Mouse (Mus musculus): ENCODE data around the gene Glis3. TPM values are rescaled to one million over a fixed set of nuclear protein-coding genes. Genes with fewer than 3 reads are reported as not detected.

The Glis3 gene
- polyA plus RNA-seq, 1 experiment from 2014 or later = 2.9 TPM

DNA sequence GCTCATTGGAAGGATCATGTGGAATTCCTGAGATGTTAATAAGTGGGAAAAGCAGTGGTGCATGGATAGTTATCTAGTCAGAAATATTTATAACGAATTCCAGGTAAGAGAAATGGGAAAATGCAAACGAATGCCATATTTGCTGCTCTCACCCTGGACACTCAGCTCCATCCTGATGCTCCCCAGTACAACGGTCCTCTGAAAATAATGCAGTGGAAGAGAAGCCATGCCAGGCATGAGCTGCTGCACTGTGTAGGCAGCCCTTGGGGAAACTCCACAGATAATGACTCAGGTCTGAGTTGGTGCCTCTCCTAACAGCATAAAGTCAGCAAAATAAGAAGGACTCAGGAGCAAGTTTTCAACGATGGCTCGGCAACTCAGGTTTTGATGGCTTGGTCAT, 433.7 kb downstream of the Glis3 start:
- no peak overlapping the region for H3K9ac ChIP-seq
- no peak overlapping the region for H3K4me2 ChIP-seq
- H3K27me3 ChIP-seq (replicated peaks) = no peaks in the 10 kb centered on the region
- no peak overlapping the region for H3K27ac ChIP-seq
- ATAC-seq (ENCODE audit: insufficient read depth, low FRiP score, low read depth) = no peak
- H3K36me3 ChIP-seq = no peaks in the 10 kb centered on the region
- H3K4me3 ChIP-seq (replicated peaks) = no peak overlapping the region
- WGBS = 82% methylated on average over 5 of the region's 5 CpGs
- H3K4me1 ChIP-seq = no peaks in the 10 kb centered on the region
- H3K9me3 ChIP-seq = no peaks in the 10 kb centered on the region

DNA sequence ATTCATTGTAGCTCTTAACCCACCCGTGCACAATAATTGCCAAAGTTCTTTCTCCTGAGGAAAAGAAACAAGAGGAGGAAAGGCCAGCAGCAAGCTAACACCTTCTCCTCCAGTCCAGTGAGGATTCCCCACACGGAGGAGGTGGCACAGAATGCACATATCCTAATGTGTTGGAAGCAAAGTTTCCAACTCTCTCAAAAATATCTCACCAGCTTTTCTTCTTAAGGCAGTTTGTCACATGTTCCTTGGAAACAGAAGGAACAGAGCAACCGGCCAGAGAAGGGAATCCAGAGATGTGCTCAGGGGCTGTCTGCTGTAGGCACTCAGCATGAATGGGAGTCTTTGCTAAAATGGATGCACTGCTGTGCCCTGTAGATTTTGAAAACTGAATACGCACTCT, 441.8 kb downstream of the Glis3 start:
- Histone ChIP-seq H3K4me3 (replicated peaks) (no peak overlapping the region), H3K36me3 (no peaks in the 10 kb centered on the region), H3K27me3 (replicated peaks) (no peaks in the 10 kb centered on the region), H3K9me3 (no peaks in the 10 kb centered on the region), H3K4me2 (no peak overlapping the region), H3K9ac (no peak overlapping the region), H3K4me1 (no peaks in the 10 kb centered on the region), H3K27ac (no peak overlapping the region)
- no peak for ATAC-seq (ENCODE audit: insufficient read depth, low FRiP score, low read depth)
- WGBS = 82% methylated on average over 4 of the region's 4 CpGs

GRCm38 (mm10) chr19:28237621-28238020, 442.3 kb downstream of the Glis3 start:
- Histone ChIP-seq H3K27ac (no peak overlapping the region), H3K4me3 (replicated peaks) (no peak overlapping the region)

GRCm38 (mm10) chr19:28235571-28235970, 444.3 kb downstream of the Glis3 start:
- H3K9me3 ChIP-seq = no peaks in the 10 kb centered on the region
- H3K9ac ChIP-seq = no peak overlapping the region
- H3K4me3 ChIP-seq (replicated peaks) = no peak overlapping the region
- H3K4me1 ChIP-seq = no peaks in the 10 kb centered on the region
- 69% methylated on average over 5 of the region's 5 CpGs for WGBS
- H3K4me2 ChIP-seq = no peak overlapping the region
- no peak overlapping the region for H3K27ac ChIP-seq
- ATAC-seq (ENCODE audit: insufficient read depth, low FRiP score, low read depth) = no peak
- no peaks in the 10 kb centered on the region for H3K27me3 ChIP-seq (replicated peaks)
- no peaks in the 10 kb centered on the region for H3K36me3 ChIP-seq

More at GRCm38 (mm10) chr19:28237621-28238020, 442.3 kb downstream of the Glis3 start:
- WGBS = 95% methylated on average over 2 of the region's 2 CpGs
- ATAC-seq (ENCODE audit: insufficient read depth, low FRiP score, low read depth) = no peak
- Histone ChIP-seq H3K36me3 (no peaks in the 10 kb centered on the region), H3K4me1 (no peaks in the 10 kb centered on the region), H3K27me3 (replicated peaks) (no peaks in the 10 kb centered on the region), H3K9me3 (no peaks in the 10 kb centered on the region), H3K4me2 (no peak overlapping the region), H3K9ac (no peak overlapping the region)

GRCm38 (mm10) chr19:28235096-28235495, 444.8 kb downstream of the Glis3 start:
- Histone ChIP-seq H3K27ac (no peak overlapping the region), H3K9ac (no peak overlapping the region), H3K27me3 (replicated peaks) (no peaks in the 10 kb centered on the region), H3K4me3 (replicated peaks) (no peak overlapping the region), H3K4me1 (no peaks in the 10 kb centered on the region), H3K36me3 (no peaks in the 10 kb centered on the region), H3K9me3 (no peaks in the 10 kb centered on the region), H3K4me2 (no peak overlapping the region)
- ATAC-seq (ENCODE audit: insufficient read depth, low FRiP score, low read depth) = no peak
- 85% methylated on average over 9 of the region's 9 CpGs for WGBS

GRCm38 (mm10) chr19:28234676-28235075, 445.2 kb downstream of the Glis3 start:
- WGBS = 87% methylated on average over 2 of the region's 2 CpGs
- Histone ChIP-seq H3K4me2 (no peak overlapping the region), H3K27ac (no peak overlapping the region), H3K27me3 (replicated peaks) (no peaks in the 10 kb centered on the region), H3K36me3 (no peaks in the 10 kb centered on the region), H3K4me1 (no peaks in the 10 kb centered on the region), H3K4me3 (replicated peaks) (no peak overlapping the region), H3K9me3 (no peaks in the 10 kb centered on the region), H3K9ac (no peak overlapping the region)
- no peak for ATAC-seq (ENCODE audit: insufficient read depth, low FRiP score, low read depth)

- Histone ChIP-seq H3K27ac (no peak overlapping the region), H3K9me3 (no peaks in the 10 kb centered on the region), H3K4me2 (no peak overlapping the region), H3K36me3 (no peaks in the 10 kb centered on the region), H3K4me1 (no peaks in the 10 kb centered on the region), H3K4me3 (replicated peaks) (no peak overlapping the region), H3K9ac (no peak overlapping the region), H3K27me3 (replicated peaks) (no peaks in the 10 kb centered on the region)
- ATAC-seq (ENCODE audit: insufficient read depth, low FRiP score, low read depth) = no peak
- 68% methylated on average over 3 of the region's 3 CpGs for WGBS
Measured at GRCm38 (mm10) chr19:28231511-28231910, 448.4 kb downstream of the Glis3 start.

GRCm38 (mm10) chr19:28227526-28227925, 452.4 kb downstream of the Glis3 start:
- no peaks in the 10 kb centered on the region for H3K9me3 ChIP-seq
- H3K4me1 ChIP-seq = no peaks in the 10 kb centered on the region
- H3K4me2 ChIP-seq = no peak overlapping the region
- WGBS = 78% methylated on average over 10 of the region's 10 CpGs
- no peak overlapping the region for H3K27ac ChIP-seq
- H3K27me3 ChIP-seq (replicated peaks) = no peaks in the 10 kb centered on the region
- H3K9ac ChIP-seq = no peak overlapping the region
- H3K4me3 ChIP-seq (replicated peaks) = no peak overlapping the region
- ATAC-seq (ENCODE audit: insufficient read depth, low FRiP score, low read depth) = no peak
- no peaks in the 10 kb centered on the region for H3K36me3 ChIP-seq

GRCm38 (mm10) chr19:28225651-28226050, 454.2 kb downstream of the Glis3 start:
- Histone ChIP-seq H3K27me3 (replicated peaks) (no peaks in the 10 kb centered on the region), H3K9ac (no peak overlapping the region), H3K4me2 (no peak overlapping the region), H3K4me1 (no peaks in the 10 kb centered on the region), H3K9me3 (no peaks in the 10 kb centered on the region), H3K36me3 (no peaks in the 10 kb centered on the region), H3K4me3 (replicated peaks) (no peak overlapping the region), H3K27ac (no peak overlapping the region)
- 66% methylated on average over 6 of the region's 6 CpGs for WGBS
- no peak for ATAC-seq (ENCODE audit: insufficient read depth, low FRiP score, low read depth)

DNA sequence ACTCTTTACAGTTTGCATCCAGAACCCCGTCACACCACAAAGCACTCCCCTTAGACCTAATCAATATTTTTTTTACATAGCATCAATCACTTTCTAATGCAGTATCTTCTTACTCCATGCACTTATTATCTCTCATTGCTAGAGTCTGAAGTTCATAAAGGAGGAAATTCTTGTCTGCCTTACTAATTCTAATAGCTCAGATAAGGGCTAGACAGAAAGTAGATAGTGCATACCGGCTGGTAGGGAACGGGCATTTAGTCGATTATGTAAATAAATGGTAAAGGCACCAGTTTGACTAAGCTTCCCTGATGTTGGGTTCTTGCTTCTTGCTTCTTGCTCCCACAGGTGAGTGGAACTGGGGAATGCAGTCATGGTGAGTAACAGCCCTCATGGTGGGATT, 468.2 kb downstream of the Glis3 start:
- Histone ChIP-seq H3K4me2 (no peak overlapping the region), H3K4me1 (no peaks in the 10 kb centered on the region), H3K36me3 (no peaks in the 10 kb centered on the region), H3K27ac (no peak overlapping the region), H3K9me3 (no peaks in the 10 kb centered on the region), H3K9ac (no peak overlapping the region), H3K4me3 (replicated peaks) (no peak overlapping the region), H3K27me3 (replicated peaks) (no peaks in the 10 kb centered on the region)
- WGBS = 62% methylated on average over 4 of the region's 4 CpGs
- no peak for ATAC-seq (ENCODE audit: insufficient read depth, low FRiP score, low read depth)

Other genes with a start within 250 kb of the Glis3 start
- 0.36 and 0.57 TPM in 2 replicates for gene Slc1a1, start 155.0 kb upstream of the Glis3 start, polyA plus RNA-seq (2015; fragmentation: Nextera tagmentation; extraction: Ambion mirVana)

All from stomach, embryonic 15.5 days (tissue).